Comparison of ENCODE assay signal across 9 mouse cellular contexts in the genomic region with DNA sequence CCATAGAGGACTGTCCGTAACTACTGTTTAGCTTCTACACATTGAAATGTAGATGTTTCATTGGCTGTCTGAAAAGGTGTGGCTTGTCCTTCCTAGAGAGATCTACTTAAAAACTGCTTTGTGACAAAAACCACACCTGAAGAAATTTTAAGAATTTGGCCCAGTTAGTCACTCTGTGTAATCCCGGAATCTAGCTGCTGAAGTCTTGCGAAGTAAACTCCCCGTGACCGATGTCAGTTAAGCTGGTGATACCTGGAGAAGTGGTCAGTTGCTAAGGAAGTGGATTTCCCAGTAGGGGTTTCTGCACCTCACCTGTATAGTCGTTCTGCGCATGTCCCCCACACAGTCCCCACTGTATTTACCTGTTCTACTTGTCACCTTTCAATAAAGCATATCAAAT. TPM values are rescaled to one million over a fixed set of nuclear protein-coding genes. Genes with fewer than 3 reads are reported as not detected.
DNase-seq lines count a peak whose midpoint lies in the region; ATAC-seq lines count a peak whose summit lies in the region.
"Had no signal": no experiment of that assay in that cellular context is flagged by ENCODE, and none has a peak within 500 bp of the region (broad histone marks: within the 10 kb centered on the region; RNA-seq: fewer than 3 reads in every experiment).

No protein-coding gene starts in this region.

- peak overlapping the region; percentile 78 for H3K4me3 ChIP-seq in kidney, embryonic 16.5 days (ENCODE audit: low read length)
- H3K4me3 ChIP-seq in embryonic facial prominence, embryonic 15.5 days (replicated peaks) = peak overlapping the region; percentile 69; the same call in 1 of the 2 replicates
- H3K4me3 ChIP-seq in intestine, embryonic 14.5 days (ENCODE audit: low read depth, low read length) = peak overlapping the region; percentile 75; the same call in 1 of the 2 replicates
- H3K4me3 ChIP-seq in midbrain, embryonic 15.5 days = peak overlapping the region; percentile 63

- no peaks in the 10 kb centered on the region for H3K27me3 ChIP-seq in kidney, embryonic 16.5 days (ENCODE audit: insufficient read depth, low read length)
- H3K27me3 ChIP-seq in embryonic facial prominence, embryonic 15.5 days = no peaks in the 10 kb centered on the region
- no peaks in the 10 kb centered on the region for H3K27me3 ChIP-seq in intestine, embryonic 14.5 days (replicated peaks; ENCODE audit: control insufficient read depth, insufficient read depth, low read length)
- H3K27me3 ChIP-seq in midbrain, embryonic 15.5 days (replicated peaks) = no peaks in the 10 kb centered on the region

- no peak for DNase-seq in kidney, postnatal 4 days
- no peak for DNase-seq in intestine, embryonic 14.5 days (ENCODE audit: low spot score)
- no peak for DNase-seq in ovary, postnatal 14 days (ENCODE audit: low spot score)
- DNase-seq in spleen, postnatal 10 days (ENCODE audit: low spot score in 2 of 2) = no peak
- DNase-seq in T-cell, adult 2 months (ENCODE audit: low spot score) = no peak

- H3K27ac ChIP-seq in kidney, embryonic 16.5 days (ENCODE audit: low read length) = peak overlapping the region; percentile 100
- H3K27ac ChIP-seq in embryonic facial prominence, embryonic 15.5 days (replicated peaks) = peak overlapping the region; percentile 28; the same call in 1 of the 2 replicates
- H3K27ac ChIP-seq in intestine, embryonic 14.5 days (ENCODE audit: low read depth) = no peak overlapping the region
- no peak overlapping the region for H3K27ac ChIP-seq in midbrain, embryonic 15.5 days

- H3K4me2 ChIP-seq in kidney, embryonic 16.5 days (replicated peaks; ENCODE audit: low read depth, low read length) = peak overlapping the region; percentile 72
- H3K4me2 ChIP-seq in embryonic facial prominence, embryonic 15.5 days (replicated peaks) = peak overlapping the region; percentile 60
- H3K4me2 ChIP-seq in intestine, embryonic 14.5 days (ENCODE audit: low read length) = peak overlapping the region; percentile 95
- peak overlapping the region; percentile 94 for H3K4me2 ChIP-seq in midbrain, embryonic 15.5 days

- 76% methylated on average over 7 of the region's 7 CpGs for WGBS in kidney, embryonic 16.5 days
- WGBS in embryonic facial prominence, embryonic 15.5 days = 90% methylated on average over 7 of the region's 7 CpGs
- 88% methylated on average over 7 of the region's 7 CpGs for WGBS in intestine, embryonic 14.5 days
- WGBS in midbrain, embryonic 15.5 days = 87% methylated on average over 7 of the region's 7 CpGs

- peak overlapping the region; percentile 98; the same call in 1 of the 2 replicates for H3K9ac ChIP-seq in kidney, embryonic 16.5 days (replicated peaks; ENCODE audit: low read length)
- no peak overlapping the region for H3K9ac ChIP-seq in embryonic facial prominence, embryonic 15.5 days
- H3K9ac ChIP-seq in intestine, embryonic 14.5 days (ENCODE audit: low read length) = no peak overlapping the region
- H3K9ac ChIP-seq in midbrain, embryonic 15.5 days = no peak overlapping the region; the same call in 1 of the 2 replicates

- H3K9me3 ChIP-seq in kidney, embryonic 16.5 days (ENCODE audit: low read length) = peaks cover 7% of the 10 kb centered on the region
- no peaks in the 10 kb centered on the region for H3K9me3 ChIP-seq in embryonic facial prominence, embryonic 15.5 days (replicated peaks)
- peaks cover 4% of the 10 kb centered on the region; the same call in 1 of the 2 replicates for H3K9me3 ChIP-seq in intestine, embryonic 14.5 days (ENCODE audit: control insufficient read depth, low read length)
- no peaks in the 10 kb centered on the region for H3K9me3 ChIP-seq in midbrain, embryonic 15.5 days

- no peak for ATAC-seq in kidney, embryonic 16.5 days (ENCODE audit: low FRiP score, low TSS enrichment)
- no peak for ATAC-seq in embryonic facial prominence, embryonic 15.5 days (ENCODE audit: insufficient number of reproducible peaks, low FRiP score, low TSS enrichment, low read depth)
- no peak for ATAC-seq in intestine, embryonic 14.5 days (replicated peaks; ENCODE audit: low FRiP score, low TSS enrichment, low read depth)
- ATAC-seq in midbrain, embryonic 15.5 days (replicated peaks) = no peak

- H3K36me3 ChIP-seq in kidney, embryonic 16.5 days (ENCODE audit: insufficient read depth, low read length) = peaks cover 24% of the 10 kb centered on the region
- H3K36me3 ChIP-seq in embryonic facial prominence, embryonic 15.5 days = peaks cover 15% of the 10 kb centered on the region
- peaks cover 23% of the 10 kb centered on the region for H3K36me3 ChIP-seq in intestine, embryonic 14.5 days (ENCODE audit: control insufficient read depth, insufficient read depth, low read length)
- 0 out of 2 replicates have a peak, but pooled peaks cover 7% of the 10 kb centered on the region for H3K36me3 ChIP-seq in midbrain, embryonic 15.5 days (replicated peaks)
- H3K36me3 ChIP-seq: G1E had no signal

- H3K4me1 ChIP-seq in kidney, embryonic 16.5 days (ENCODE audit: insufficient read depth, low read length) = peaks cover 22% of the 10 kb centered on the region
- peaks cover 20% of the 10 kb centered on the region for H3K4me1 ChIP-seq in embryonic facial prominence, embryonic 15.5 days
- peaks cover 22% of the 10 kb centered on the region for H3K4me1 ChIP-seq in intestine, embryonic 14.5 days (replicated peaks; ENCODE audit: control insufficient read depth, insufficient read depth, low read length)
- peaks cover 23% of the 10 kb centered on the region for H3K4me1 ChIP-seq in midbrain, embryonic 15.5 days

RNA-seq across cellular contexts. Expression of a gene that starts 49.3 kb away (rescaled TPM):
- polyA plus RNA-seq in kidney, embryonic 16.5 days (2015; fragmentation: Nextera tagmentation; extraction: Ambion mirVana) = 10.0 and 12.2 TPM in 2 replicates
- polyA plus RNA-seq in embryonic facial prominence, embryonic 15.5 days (2015; fragmentation: Nextera tagmentation; extraction: Ambion mirVana) = 7.3 and 8.3 TPM in 2 replicates
- polyA plus RNA-seq in intestine, embryonic 14.5 days (2014; fragmentation: Nextera tagmentation; extraction: Ambion mirVana) = 13.0 and 13.6 TPM in 2 replicates
- 186 and 187 TPM in 2 replicates for polyA plus RNA-seq in midbrain, embryonic 15.5 days (2015; fragmentation: Nextera tagmentation; extraction: Ambion mirVana)
- polyA plus RNA-seq: G1E had no signal

Comparison
In these comparisons a context has a peak if more than half of its experiments do, and no peak if none do; other contexts are left out.
1. H3K27ac ChIP-seq: peak in kidney, embryonic 16.5 days (single experiment) and embryonic facial prominence, embryonic 15.5 days (single experiment); none in intestine, embryonic 14.5 days (single experiment) and midbrain, embryonic 15.5 days (single experiment).
2. RNA of a gene that starts 49.3 kb away (polyA plus RNA-seq): 186 to 187 TPM in midbrain, embryonic 15.5 days; 13.0 to 13.6 TPM in intestine, embryonic 14.5 days, 10.0 to 12.2 TPM in kidney, embryonic 16.5 days and 7.3 to 8.3 TPM in embryonic facial prominence, embryonic 15.5 days; every median in the first group is over 10 times any median in the second.
3. Peak in every context shown above with its lines, with median percentiles within 50 percentile points of each other: H3K4me2 ChIP-seq and H3K4me3 ChIP-seq.